Mouse (Mus musculus) kidney, postnatal 36 days (tissue): ENCODE data around the gene Trim28.

Experiments used
- DNase-seq, 2 experiments: peaks; one replicate each; pipeline ENCODE4 v3.0.0; 2021 to 2022; ENCODE audit warnings: mixed read lengths in 2 of 2

The Trim28 gene

DNA sequence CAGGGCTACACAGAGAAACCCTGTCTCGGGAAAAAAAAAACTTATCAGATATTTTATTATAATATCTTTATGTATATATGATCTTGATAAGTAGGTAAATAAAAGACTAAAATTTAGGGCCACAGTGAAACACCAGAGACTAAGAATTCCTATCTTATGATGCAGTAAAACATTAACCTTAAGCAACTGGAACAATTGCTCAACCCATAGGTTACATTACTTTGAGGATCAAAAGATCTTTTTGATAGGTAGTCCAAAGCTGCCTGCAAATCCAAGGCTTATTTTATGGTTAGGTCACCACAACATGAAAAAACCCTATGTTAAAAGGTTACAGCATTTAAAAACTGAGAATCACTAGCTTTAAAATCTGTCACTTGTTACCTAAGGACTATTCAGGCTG lies 2.7 kb downstream of the Trim28 start:
- DNase-seq: no peak

DNA sequence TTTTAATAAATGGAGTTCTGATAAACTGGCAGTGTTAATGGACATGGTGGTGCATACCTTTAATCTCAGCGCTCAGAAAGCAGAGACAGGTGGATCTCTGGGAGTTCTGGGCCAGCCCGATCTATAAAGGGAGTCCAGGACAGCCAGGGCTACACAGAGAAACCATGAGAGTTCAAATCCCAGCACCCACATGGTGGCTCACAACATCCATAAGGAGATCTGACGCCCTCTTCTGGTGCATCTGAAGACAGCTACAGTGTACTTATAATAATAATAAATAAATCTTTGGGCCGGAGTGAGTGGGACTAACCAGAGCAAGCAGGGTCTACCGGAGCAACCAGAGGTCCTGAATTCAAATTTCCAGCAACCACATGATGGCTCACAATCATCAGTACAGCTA lies 4.5 kb downstream of the Trim28 start:
- no peak for DNase-seq

DNA sequence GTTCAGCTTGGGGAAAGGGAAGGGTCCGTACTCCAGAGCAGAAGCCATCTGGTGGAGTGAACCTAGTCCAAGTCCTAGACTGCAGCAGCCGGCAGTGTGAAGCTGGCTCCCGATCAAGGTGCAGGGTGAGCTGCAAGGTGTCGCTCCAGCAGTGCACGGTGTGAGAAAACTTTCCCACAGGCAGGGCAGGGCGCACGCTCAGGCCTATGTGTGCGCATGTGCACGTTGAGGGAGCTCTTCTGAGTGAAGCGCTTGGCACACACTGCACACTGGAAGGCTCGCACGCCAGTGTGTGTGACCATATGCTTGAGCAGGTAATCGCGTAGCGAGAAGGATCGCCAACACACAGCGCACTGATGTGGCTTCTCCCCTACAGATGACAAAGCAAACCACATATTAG lies 7.1 kb downstream of the Trim28 start:
- no peak for DNase-seq

DNA sequence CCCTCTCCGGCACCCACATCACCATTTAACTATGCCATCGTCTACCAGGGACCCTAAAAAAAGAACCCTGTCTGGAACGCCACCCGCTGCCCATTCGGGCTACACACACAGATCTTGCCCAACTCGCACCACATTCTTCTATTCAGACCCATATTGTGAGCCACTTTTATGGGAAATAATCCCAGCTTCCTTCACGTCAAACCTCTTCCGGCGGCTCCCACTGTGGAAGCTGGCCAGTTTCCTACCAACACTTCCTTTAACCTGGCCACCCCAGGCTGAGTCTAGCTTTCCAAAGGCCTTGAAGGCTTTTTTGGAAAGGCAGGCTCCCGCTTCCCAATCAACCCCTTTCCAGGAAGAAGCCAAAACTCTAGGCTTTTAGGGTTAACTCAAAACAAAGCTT lies 7.6 kb downstream of the Trim28 start:
- peak; percentile 41 to 58 for DNase-seq

DNA sequence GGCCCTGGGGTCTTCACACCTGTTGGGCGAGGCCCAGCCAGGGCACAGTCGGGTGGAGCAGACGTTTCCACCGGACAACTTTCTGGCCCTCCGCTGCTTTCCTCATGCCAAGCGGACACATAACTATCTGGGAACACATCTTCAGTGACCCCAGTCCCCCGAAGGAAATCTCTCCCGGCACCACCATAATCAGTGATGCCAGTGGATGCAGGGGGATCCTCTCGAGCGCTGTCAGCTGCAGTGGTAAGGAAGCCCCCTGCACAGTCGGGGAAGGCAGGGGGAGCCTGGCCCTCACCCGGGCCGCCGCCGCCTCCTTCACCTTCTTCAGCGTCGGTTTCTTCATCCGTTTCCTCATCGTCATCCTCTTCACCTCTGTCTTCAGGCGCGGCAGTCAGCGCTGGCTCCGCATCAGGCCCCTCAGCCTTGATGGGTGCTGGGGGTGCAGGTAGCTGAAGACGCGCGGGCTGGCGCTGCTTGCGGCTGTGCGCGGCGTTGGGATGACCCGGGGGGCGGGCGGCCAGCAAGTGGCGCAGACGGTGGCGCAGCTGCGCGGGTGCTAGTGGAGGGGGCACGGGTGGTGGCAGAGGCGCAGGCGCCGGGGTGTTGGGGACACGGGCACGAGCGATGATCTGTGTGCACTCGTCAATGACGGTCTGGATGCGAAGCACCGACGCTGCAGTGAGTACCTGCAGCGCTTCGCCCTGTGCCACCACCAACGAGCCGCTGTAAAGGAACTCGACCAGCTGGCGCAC lies 8.6 kb downstream of the Trim28 start:
- DNase-seq: no peak

DNA sequence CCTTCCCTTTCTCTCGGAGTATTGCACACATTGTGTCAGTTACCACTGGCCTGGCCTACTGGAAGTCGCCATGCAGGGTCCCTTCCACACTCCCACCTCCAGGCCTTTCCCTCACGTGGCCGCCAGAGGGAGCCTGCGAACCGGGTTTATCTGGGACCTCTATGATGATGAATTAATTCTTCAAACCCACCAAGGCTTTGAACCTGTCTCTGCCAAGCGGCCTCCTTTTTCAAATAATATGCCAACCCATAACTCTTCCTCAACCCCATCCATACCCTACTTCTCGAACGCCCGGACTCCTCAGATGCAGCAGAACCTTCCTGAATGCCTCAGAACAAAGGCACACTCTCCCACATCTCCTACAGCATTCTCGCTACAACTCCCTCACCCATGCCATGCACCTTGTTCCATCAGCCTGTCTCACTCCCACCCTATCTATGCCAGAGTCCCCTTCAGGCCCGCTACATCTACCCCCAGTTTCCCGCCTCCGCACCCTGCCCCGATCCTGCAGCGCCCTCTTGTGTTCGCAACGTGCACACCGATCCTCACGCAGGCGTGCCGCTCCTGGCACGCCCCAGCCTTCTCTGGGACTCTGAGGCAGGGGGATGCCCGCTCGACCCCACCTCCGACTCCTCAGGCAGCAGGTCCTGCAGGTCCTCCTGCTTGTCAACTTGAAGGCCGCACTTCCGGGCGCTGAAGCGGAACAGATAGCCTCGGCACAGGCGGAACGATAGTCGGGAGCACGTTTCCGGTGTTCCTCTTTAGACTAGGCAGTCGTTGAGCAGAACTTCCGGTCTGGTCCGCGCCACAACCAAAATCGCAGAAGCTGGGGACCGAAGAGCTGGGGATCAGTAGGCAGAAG lies 10.5 kb downstream of the Trim28 start:
- DNase-seq: peak; percentile 93 to 95

DNA sequence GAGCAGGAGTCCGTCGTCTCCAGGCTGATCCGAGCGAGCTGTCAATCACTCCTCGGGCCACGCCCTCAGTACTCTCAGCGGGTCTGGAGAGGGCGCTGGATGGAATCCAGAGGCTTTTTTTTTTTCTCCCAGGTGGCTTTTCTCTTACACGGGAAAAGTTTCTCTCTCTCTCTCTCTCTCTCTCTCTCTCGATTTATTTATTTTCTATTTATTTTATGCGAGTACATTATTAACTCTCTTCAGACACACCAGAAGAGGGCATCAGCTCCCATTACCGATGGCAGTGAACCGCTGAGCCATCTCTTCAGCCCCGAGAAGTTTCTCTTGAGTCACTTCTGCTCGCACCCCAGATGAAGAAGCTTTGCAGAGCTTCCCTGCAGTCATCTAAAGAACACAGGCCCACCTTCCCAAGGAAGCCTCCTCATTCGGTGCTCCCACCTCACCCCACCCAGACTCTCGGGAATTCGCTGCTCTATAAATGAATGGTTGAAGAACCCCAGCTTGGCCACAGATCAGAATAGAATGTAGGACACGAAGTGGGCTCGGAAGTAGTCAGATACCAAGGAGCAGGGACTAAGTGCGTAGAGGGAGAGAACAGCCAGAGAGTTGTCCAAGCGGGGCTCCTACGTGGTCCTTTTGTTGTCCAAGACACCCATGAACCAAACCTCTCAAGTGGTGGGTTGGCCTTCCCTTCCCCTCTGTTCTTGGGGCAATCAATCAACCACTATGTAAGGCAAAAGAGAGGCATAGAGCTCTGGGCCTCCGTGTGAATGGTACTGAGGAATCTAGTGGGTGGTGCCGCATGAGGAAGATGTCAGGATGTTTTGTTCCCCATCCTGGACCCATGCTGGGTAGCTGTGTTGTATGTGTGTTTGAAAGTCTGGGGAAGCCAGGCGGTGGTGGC lies 11.3 kb downstream of the Trim28 start, which contains the start of gene Zbtb45:
Zbtb45 (minus strand) TSS at position 30 of the 904 bp plus-strand sequence.
- peak in 1 of 2 experiments; percentile 20 for DNase-seq

DNA sequence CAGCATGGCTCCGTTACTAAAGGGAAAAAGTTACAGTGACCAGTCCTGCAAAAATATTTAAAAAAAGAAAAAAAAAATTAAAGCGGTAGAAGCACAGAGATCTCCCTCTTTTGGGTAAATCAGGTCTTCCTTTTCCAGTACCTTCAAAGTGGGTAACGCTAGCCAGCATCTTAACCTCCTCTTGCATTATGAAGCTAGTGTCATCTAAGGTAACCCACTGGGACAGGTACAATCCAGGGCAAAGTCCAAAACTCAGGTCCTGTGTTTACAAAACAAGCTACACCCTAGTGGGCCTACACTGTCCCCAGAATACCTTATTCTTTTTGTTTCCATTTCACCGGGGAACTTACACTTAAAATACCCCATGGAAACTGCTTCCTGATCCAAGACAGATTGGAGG lies 14.8 kb downstream of the Trim28 start:
- no peak for DNase-seq

DNA sequence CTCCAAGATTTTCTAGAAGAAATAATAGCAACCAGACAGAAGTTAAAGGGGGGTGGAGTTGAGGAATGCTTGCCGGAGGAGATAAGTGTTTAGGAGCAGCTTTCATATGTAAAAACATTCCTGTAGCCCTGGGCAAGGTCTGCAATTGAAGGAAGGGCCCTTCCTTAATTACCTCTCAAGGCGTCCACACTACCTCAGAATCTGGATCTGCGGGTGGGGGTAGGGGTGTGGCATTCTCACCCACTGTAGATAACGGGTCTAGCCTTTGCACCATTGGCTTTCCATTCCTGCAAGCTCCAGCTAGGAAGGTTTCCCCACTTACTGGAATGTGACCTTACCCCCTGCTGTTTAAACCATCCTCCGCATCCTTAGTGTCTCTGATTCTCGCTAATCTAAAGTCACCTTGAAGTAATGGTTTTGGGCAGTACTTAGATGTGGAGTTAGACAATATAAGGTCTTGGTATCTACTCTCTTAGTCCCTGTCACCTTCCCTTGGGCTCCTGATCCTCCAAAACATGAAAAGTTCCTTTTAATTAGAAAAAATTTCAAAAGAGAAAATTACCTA lies 15.4 kb downstream of the Trim28 start:
- no peak for DNase-seq

DNA sequence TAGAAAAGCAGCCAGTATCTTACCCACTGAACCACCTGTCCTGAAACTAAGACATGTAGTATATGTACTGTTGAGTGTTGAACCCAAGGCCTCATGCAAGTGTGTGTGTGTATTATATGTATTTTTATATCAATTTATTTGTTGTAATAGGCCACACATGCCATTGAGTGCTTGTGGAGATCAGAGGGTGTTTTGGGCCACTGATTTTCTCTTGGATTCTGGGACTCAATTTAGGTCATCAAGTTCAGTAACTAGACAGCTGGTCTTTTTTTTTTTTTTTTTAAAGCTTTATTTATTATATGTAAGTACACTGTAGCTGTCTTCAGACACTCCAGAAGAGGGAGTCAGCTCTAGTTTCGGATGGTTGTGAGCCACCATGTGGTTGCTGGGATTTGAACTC lies 16.3 kb downstream of the Trim28 start:
- no peak for DNase-seq

DNA sequence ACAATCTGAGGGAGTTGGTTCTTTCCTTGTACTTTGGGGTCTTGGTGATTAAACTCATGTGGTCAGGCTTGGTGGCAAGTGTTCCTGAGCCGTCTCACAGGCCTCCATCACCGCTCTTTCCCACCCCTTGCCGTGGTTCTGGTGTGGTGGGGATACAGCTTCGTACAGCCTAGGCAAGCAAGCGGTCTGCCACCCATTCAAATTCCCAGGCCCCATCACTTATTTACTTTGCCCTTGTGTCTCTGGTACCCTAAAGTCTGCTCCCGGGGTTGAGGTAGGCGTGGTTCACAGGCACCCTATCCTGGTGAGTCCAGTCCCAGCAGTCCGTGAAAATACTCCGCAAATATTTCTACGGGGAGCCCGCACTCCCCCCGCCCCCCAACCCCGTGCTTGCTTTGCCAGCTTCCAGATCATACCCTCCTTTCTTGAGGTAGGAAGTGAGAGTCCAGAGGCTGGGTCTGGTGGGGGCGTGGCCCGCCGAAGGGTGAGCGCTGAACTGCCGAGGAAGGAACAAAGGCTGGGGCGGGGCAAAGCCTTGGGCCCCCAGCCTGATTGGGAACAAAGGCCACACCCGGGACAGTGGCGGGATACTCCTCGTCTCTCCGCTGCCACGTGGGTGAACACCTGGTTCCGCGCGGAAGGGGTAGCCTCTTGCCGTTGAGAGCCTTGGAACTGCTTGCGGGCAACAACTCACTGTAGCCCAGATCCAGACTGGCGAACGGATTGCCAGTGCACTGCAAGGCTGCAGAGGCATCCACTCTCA lies 24.0 kb downstream of the Trim28 start:
- peak; percentile 79 to 87 for DNase-seq

DNA sequence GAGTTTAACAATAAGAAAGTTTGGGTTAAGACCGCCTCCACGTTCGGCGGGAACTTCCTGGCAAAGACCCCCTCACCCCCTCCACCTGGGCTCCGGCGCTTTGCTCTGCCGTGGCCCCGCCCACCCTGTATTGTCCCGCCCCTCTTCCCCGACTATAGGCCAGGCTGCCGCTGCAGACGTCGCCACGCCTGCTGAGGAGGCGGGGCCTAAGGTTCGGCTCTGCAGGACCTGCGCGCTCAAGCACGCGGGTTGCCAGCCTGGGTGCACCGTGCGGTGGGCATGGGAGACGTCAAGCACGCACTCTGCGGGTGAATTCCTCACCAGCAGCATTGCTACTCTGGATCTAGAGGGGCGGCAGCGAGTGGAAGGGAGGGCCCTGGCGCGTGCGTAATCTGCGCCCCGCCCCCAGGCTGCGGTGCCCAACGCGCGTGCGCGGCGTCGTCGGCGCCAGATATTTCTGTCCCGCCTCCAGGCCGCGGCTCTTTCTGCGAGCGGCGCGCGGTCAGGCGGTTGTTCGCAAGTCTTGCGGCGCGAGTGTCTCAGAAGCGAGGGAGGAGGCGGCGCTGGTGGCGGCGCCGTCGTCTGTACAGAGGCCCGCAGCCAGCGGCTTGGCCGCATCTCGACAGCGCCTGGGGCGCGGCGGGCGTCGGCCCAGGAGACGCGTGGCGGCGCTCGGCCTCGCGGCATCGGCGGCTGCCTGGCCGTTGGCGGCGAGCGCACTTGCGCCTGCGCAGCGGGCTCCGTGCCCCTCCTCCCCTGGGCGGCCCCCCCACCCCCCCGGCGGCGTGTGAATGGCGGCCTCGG lies 25.2 kb downstream of the Trim28 start:
- peak; percentile 90 to 95 for DNase-seq

DNA sequence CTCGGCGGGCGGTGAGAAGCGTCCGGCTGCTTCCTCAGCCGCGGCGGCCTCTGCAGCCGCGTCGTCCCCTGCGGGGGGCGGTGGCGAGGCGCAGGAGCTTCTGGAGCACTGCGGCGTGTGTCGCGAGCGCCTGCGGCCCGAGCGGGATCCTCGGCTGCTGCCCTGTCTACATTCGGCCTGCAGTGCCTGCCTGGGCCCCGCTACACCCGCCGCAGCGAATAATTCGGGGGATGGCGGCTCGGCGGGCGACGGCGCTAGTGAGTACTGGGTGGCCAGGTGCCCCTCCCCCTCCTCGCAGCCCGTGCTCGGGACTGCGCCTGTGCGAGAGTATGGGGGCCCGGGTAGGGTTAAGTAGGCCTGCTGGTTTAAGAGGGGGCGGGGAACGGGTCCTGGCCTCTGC lies 25.9 kb downstream of the Trim28 start:
- DNase-seq: peak; percentile 68 to 87

DNA sequence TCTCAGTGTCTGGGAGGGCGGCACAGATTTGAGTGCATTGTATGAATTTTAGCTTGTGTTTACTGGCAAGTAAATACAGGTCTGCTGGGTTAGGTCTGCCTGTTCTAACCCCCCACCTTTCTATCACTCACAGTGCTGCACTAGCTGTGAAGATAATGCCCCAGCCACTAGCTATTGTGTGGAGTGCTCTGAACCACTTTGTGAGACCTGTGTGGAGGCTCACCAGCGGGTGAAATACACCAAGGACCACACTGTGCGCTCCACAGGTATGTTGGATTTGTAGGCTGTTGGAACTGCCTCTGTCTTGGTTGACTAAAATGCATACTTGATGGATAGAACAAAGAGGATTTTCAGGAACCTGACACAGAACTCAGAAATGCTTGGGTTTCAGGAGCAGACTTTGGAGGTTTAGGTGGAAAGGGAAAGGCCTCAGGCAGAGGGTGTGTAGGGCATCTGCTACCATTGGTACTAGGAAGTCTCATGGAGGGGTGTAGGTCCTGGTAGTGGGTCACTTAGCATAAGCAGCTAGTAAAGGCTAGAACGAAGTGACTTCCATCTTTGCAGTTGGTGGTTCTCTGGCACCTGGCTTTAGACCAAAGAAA lies 26.7 kb downstream of the Trim28 start:
- no peak for DNase-seq

DNA sequence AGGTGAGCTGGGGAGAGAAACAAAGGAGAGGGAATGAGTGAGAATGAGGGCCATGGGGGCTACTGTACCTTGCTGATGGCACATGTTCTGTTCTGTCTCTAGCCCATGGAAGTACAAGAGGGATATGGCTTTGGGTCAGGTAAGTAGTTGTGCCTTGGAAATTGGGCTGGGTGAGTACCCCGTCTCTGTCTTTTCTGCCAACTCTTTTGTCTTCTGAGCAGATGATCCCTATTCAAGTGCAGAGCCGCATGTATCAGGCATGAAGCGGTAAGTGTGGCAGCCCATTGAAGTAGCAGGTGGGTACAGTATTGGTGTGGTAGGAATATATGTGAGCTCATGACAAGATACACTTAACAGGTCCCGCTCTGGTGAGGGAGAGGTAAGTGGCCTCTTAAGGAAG lies 30.1 kb downstream of the Trim28 start:
- DNase-seq: no peak

DNA sequence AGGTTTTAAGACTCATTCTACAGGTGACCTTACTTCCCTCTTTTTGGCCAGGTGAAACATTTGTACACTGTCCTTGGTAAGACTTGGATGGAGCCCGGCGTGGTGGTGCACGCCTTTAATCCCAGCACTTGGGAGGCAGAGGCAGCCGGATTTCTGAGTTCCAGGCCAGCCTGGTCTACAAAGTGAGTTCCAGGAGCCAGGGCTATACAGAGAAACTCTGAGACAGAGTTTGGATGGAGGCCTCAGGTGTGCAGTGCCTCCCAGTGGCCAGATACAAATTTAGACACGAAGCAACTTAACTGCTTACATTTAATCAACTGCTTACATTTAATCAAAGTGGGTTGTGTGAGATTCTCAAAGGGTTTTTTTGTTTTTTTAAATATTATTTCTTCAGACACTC lies 32.2 kb downstream of the Trim28 start:
- DNase-seq: peak; percentile 35 to 62

DNA sequence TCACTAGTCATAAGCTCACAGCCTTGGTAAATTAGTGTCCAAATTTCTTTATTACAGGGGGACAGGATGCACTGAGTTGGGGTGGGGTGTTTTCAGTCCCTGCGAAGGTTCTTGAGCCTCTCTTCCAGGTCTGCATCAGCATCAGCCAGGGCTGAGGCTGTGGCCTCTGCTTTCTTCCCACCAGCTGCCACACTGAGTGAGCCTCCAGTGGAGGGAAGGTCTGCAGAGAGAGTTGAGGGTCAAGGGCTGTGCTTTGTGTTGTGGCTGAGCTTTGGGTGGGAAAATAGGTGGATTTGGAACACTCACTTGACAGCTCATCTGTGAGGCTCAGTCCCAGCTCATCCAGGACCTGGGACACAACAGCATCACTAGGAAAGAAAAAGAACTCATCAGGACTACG lies 33.1 kb downstream of the Trim28 start:
- no peak for DNase-seq

DNA sequence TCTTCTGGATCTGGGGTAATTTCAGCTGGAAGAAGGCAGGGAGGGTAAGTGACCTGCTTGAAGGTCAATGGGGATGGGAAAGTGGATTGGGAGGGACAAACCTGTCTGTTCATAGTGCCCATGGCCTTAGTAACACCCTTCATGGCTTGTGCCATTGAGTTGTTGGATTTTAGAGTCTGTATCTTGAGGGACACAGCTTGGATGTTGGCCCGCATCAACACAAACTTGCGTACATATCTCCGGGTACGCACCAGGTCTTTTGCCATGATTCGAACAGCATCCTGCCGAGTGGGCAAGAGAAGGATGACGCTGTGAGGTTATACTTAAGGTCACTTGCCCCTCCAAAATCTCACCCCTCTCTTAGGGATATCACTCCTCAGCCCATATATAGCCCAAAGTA lies 33.6 kb downstream of the Trim28 start:
- DNase-seq: no peak

DNA sequence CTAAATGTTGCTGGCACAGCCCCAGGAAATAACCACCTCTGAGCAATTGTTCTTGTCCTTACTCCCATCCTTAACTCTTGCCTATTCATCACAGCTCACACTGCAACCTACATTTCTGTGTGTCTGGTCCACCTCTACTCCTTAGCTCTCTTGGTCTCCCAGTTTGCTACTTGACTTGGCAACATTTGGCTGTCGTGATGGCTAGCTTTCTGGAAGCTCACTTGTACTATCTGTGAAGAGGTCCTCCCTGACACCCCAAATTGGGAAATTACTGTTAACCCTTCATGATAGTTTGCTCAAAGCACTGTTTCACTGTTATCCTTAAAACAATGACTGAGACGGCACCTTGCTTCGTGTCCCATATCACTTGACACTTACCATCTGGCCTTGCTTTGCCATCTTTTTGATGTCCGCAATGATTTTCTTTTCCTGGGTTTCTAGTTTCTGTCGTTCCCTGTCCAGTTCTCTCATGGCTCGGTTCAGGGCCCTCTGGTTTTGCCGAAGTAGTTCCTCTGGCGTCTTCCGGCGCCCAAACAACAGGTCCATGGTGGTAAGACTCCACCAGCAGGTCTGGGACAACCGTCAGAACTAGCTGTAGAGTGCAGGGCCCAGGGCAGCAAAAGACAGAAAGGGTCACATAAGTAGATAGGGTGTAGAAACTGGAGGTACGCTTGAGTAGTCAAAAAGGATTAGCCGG lies 34.7 kb downstream of the Trim28 start:
- no peak for DNase-seq
